9 mouse cellular contexts compared by ENCODE assay signal in genomic region chr8:109467516-109467915, GRCm38 (mm10). TPM values are rescaled to one million over a fixed set of nuclear protein-coding genes. Genes with fewer than 3 reads are reported as not detected.
DNase-seq lines count a peak whose midpoint lies in the region; ATAC-seq and TF ChIP-seq lines count a peak whose summit lies in the region.
"Had no signal": no experiment of that assay in that cellular context is flagged by ENCODE, and none has a peak within 500 bp of the region (broad histone marks: within the 10 kb centered on the region; RNA-seq: fewer than 3 reads in every experiment).

No protein-coding gene starts in this region.

- no peak overlapping the region for H3K9ac ChIP-seq in kidney, postnatal 0 days (ENCODE audit: low read depth, low read length)
- no peak overlapping the region; the same call in 1 of the 2 replicates for H3K9ac ChIP-seq in hindbrain, embryonic 14.5 days
- no peak overlapping the region for H3K9ac ChIP-seq in kidney, embryonic 14.5 days (ENCODE audit: low read depth, low read length)
- H3K9ac ChIP-seq: liver, embryonic 13.5 days had no signal

- no peak overlapping the region for H3K4me2 ChIP-seq in kidney, postnatal 0 days (ENCODE audit: low read length)
- no peak overlapping the region for H3K4me2 ChIP-seq in hindbrain, embryonic 14.5 days (replicated peaks)
- no peak overlapping the region for H3K4me2 ChIP-seq in kidney, embryonic 14.5 days (replicated peaks; ENCODE audit: low read depth, low read length)
- H3K4me2 ChIP-seq: liver, embryonic 13.5 days had no signal

- no peak overlapping the region for H3K27ac ChIP-seq in kidney, postnatal 0 days
- peak overlapping the region; percentile 49 for H3K27ac ChIP-seq in hindbrain, embryonic 14.5 days
- H3K27ac ChIP-seq in kidney, embryonic 14.5 days (ENCODE audit: low read depth, low read length): no peak overlapping the region
- H3K27ac ChIP-seq: liver, embryonic 13.5 days had no signal

- no peaks in the 10 kb centered on the region for H3K27me3 ChIP-seq in kidney, postnatal 0 days (ENCODE audit: insufficient read depth, low read length)
- H3K27me3 ChIP-seq in hindbrain, embryonic 14.5 days (ENCODE audit: control insufficient read depth, insufficient read depth, low read length): no peaks in the 10 kb centered on the region; the same call in 1 of the 2 replicates
- no peaks in the 10 kb centered on the region for H3K27me3 ChIP-seq in kidney, embryonic 14.5 days (ENCODE audit: control insufficient read depth, insufficient read depth, low read length)
- H3K27me3 ChIP-seq: liver, embryonic 13.5 days had no signal

- ATAC-seq in kidney, postnatal 0 days (replicated peaks; ENCODE audit: low FRiP score, low read depth): no peak
- no peak for ATAC-seq in hindbrain, embryonic 14.5 days (ENCODE audit: low FRiP score)
- ATAC-seq in kidney, embryonic 14.5 days (ENCODE audit: low FRiP score, low TSS enrichment): no peak

- no peaks in the 10 kb centered on the region for H3K36me3 ChIP-seq in kidney, postnatal 0 days (ENCODE audit: insufficient read depth, low read length)
- no peaks in the 10 kb centered on the region for H3K36me3 ChIP-seq in hindbrain, embryonic 14.5 days (replicated peaks; ENCODE audit: control insufficient read depth, insufficient read depth)
- no peaks in the 10 kb centered on the region for H3K36me3 ChIP-seq in kidney, embryonic 14.5 days (ENCODE audit: control insufficient read depth, insufficient read depth, low read length)
- H3K36me3 ChIP-seq: liver, embryonic 13.5 days had no signal

- peak; percentile 47; the same call in 1 of the 2 replicates for TF ChIP-seq CTCF in kidney, postnatal 0 days (IDR thresholded peaks at IDR 0.05; ENCODE audit: low read depth)

- peak; percentile 39 for DNase-seq in kidney, postnatal 0 days (ENCODE audit: low spot score)
- no peak for DNase-seq in kidney, adult 11 months
- peak; percentile 28 for DNase-seq in right cerebral cortex, postnatal 4 days
- no peak for DNase-seq in right cerebral cortex, adult 2 months (ENCODE audit: low spot score in 2 of 2)
- DNase-seq in hindbrain, embryonic 14.5 days (ENCODE audit: low spot score): peak; percentile 68
- DNase-seq in thymus, postnatal 25 days: no peak
- DNase-seq: kidney, adult 2 months; liver, embryonic 13.5 days had no signal

- no peak overlapping the region for H3K4me3 ChIP-seq in kidney, postnatal 0 days (replicated peaks; ENCODE audit: low read depth, low read length)
- no peak overlapping the region for H3K4me3 ChIP-seq in hindbrain, embryonic 14.5 days (replicated peaks; ENCODE audit: low read length)
- no peak overlapping the region for H3K4me3 ChIP-seq in kidney, embryonic 14.5 days (ENCODE audit: low read length)
- H3K4me3 ChIP-seq: liver, embryonic 13.5 days had no signal

- H3K9me3 ChIP-seq in kidney, postnatal 0 days (replicated peaks; ENCODE audit: low read length): no peaks in the 10 kb centered on the region
- H3K9me3 ChIP-seq in hindbrain, embryonic 14.5 days (ENCODE audit: control insufficient read depth, low read length): no peaks in the 10 kb centered on the region
- H3K9me3 ChIP-seq in kidney, embryonic 14.5 days (ENCODE audit: control insufficient read depth, low read length): no peaks in the 10 kb centered on the region
- H3K9me3 ChIP-seq: liver, embryonic 13.5 days had no signal

- 37% methylated on average over 5 of the region's 5 CpGs for WGBS in kidney, postnatal 0 days
- 30% methylated on average over 5 of the region's 5 CpGs for WGBS in hindbrain, embryonic 14.5 days
- WGBS in kidney, embryonic 14.5 days: 40% methylated on average over 5 of the region's 5 CpGs

- no peaks in the 10 kb centered on the region for H3K4me1 ChIP-seq in kidney, postnatal 0 days (replicated peaks; ENCODE audit: insufficient read depth, low read length)
- peaks cover 70% of the 10 kb centered on the region for H3K4me1 ChIP-seq in hindbrain, embryonic 14.5 days (replicated peaks; ENCODE audit: control insufficient read depth, insufficient read depth, low read length)
- H3K4me1 ChIP-seq in kidney, embryonic 14.5 days (ENCODE audit: control insufficient read depth, insufficient read depth, low read length): no peaks in the 10 kb centered on the region

RNA-seq across cellular contexts. Expression of gene Pmfbp1, which starts 26.3 kb away (rescaled TPM):
- 0.14 and 0.21 TPM in 2 replicates for polyA plus RNA-seq in kidney, postnatal 0 days (2015; fragmentation: Nextera tagmentation; extraction: Ambion mirVana)
- 3.2 TPM in 2 replicates for polyA plus RNA-seq in hindbrain, embryonic 14.5 days (2014; fragmentation: Nextera tagmentation; extraction: Ambion mirVana)
- polyA plus RNA-seq in kidney, embryonic 14.5 days (2014; fragmentation: Nextera tagmentation; extraction: Ambion mirVana): 0.12 TPM in 1 of 2 replicates, not detected in the other
- polyA plus RNA-seq: kidney, adult 2 months; liver, embryonic 13.5 days had no signal

Comparison
In these comparisons a context has a peak if more than half of its experiments do, and no peak if none do; other contexts are left out.
1. DNase-seq: peak in kidney, postnatal 0 days (single experiment), right cerebral cortex, postnatal 4 days (single experiment) and hindbrain, embryonic 14.5 days (single experiment); none in kidney, adult 11 months (single experiment), right cerebral cortex, adult 2 months (0 of 2) and thymus, postnatal 25 days (single experiment).